Mouse (Mus musculus): ENCODE data around the gene Acsbg1. TPM values are rescaled to one million over a fixed set of nuclear protein-coding genes. Genes with fewer than 3 reads are reported as not detected.

Acsbg1 gene
- polyA plus RNA-seq, 1 experiment from 2014 or later: 0.25 TPM

DNA sequence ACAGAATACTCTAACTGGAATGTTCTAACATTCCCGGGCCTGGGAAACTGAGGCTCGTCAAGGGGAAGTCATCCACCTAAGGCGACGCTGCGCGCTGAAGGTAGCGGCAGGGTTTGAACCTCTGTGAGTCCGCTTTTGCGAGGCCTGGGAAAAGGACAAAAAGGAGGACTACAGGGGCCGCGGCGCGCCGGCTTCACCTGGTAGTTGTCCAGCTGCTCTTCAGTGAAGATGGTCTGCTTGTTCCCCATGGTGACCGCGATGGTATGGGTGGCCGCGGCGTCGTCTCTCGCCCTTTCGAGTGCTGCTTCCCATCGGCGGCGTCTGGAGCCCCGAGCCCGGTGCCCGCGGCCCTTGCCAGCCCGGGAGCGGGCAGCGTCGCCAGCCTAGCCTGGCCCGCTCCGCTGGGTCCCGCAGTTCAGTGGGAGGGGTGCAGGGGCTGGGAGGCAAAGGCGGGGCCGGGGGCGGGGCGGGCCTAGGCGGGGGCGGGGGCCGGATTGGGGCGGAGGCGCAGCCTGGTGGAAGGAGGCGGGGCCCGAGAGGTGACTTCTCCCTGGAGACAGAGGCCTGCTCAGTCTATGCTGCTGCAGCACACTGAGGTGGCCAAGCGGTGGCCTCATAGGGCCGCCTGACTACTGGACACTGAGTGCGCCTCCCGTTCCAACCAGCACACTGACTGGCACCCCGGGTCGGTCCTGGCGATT, 101.7 kb downstream of the Acsbg1 start, which contains the start of gene Cib2:
Gene Cib2, minus strand, starts transcription at position 448 of the 701 bp plus-strand sequence.
- Histone ChIP-seq H3K9me3 (no peaks in the 10 kb centered on the region), H3K27ac (no peak within 1 kb of the TSS), H3K9ac (peak within 1 kb of the TSS; percentile 72), H3K4me3 (peak within 1 kb of the TSS; percentile 62), H3K36me3 (no peaks in the 10 kb centered on the region), H3K27me3 (no peaks in the 10 kb centered on the region), H3K4me2 (replicated peaks) (peak within 1 kb of the TSS; percentile 85), H3K4me1 (peaks cover 12% of the 10 kb centered on the region; the same call in 1 of the 2 replicates)
- WGBS: 1% methylated on average over 44 of the region's 54 CpGs
- peak; percentile 94 for ATAC-seq (ENCODE audit: low FRiP score, low read depth)

DNA sequence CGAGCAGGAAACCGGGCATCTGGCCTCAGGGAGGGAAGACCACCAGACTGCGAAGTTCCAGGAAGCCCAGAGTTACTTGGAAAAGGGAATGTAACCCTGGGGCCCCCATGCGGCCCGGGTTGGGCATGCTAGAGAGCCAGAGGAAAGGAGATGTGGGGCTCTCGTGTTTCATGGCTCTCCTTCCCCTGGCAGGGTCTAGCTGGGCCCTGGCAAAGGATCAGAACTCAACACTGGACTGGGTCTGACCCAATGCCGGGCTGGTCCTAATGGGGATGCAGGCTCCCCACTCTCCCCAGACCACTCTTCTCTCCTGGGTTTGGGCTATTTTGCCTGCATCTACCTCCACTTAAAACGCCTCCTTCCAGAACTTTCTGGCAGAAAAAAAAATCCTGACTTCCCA, 102.9 kb downstream of the Acsbg1 start:
- Histone ChIP-seq H3K4me1 (peaks cover 12% of the 10 kb centered on the region; the same call in 1 of the 2 replicates), H3K4me2 (replicated peaks) (peak overlapping the region; percentile 85), H3K36me3 (no peaks in the 10 kb centered on the region), H3K9ac (no peak overlapping the region), H3K27me3 (no peaks in the 10 kb centered on the region), H3K9me3 (no peaks in the 10 kb centered on the region), H3K27ac (no peak overlapping the region), H3K4me3 (no peak overlapping the region)
- ATAC-seq (ENCODE audit: low FRiP score, low read depth): no peak
- 78% methylated on average over 8 of the region's 8 CpGs for WGBS

DNA sequence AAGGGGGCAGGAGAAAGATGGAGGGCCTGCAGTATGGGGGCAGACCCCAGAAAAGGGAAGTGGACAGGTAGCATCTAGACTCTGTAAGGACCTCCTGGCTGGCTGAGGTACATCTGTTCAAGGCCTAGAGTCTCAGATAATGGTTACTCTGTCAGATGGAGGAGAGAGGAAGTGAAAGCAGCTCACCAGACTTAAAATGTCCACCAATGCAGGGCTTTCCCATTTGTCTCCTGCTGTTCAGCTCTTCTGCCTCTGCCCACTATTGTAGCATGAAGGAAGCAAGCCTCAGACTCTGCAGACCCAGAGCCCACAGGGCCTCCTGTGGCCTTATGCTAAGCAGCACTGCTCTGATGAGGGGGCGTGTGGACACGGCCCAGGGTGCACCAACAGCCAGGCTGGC, 106.6 kb downstream of the Acsbg1 start:
- Histone ChIP-seq H3K27me3 (no peaks in the 10 kb centered on the region), H3K4me1 (peaks cover 12% of the 10 kb centered on the region; the same call in 1 of the 2 replicates), H3K4me2 (replicated peaks) (no peak overlapping the region), H3K4me3 (no peak overlapping the region), H3K9ac (no peak overlapping the region), H3K9me3 (no peaks in the 10 kb centered on the region), H3K27ac (no peak overlapping the region), H3K36me3 (no peaks in the 10 kb centered on the region; the same call in 1 of the 2 replicates)
- 81% methylated on average over 2 of the region's 2 CpGs for WGBS
- no peak for ATAC-seq (ENCODE audit: low FRiP score, low read depth)

Small RNAs within 50 kb of the gene (microRNA-seq; reads per million reads assigned to microRNA genes)
- gene Mir5710: not detected

Other genes with a start within 250 kb of the Acsbg1 start
- gene Dmxl2, start 160.2 kb downstream of the Acsbg1 start, polyA plus RNA-seq (2015; fragmentation: Nextera tagmentation; extraction: Ambion mirVana): 5.2 and 5.4 TPM in 2 replicates
- not detected in 2 replicates for gene Sh2d7, start 122.9 kb downstream of the Acsbg1 start, polyA plus RNA-seq (2015; fragmentation: Nextera tagmentation; extraction: Ambion mirVana)
- gene Cib2, start 101.7 kb downstream of the Acsbg1 start, polyA plus RNA-seq (2015; fragmentation: Nextera tagmentation; extraction: Ambion mirVana): 26.1 and 27.3 TPM in 2 replicates
- 90.9 and 97.1 TPM in 2 replicates for gene Idh3a, start 75.5 kb downstream of the Acsbg1 start, polyA plus RNA-seq (2015; fragmentation: Nextera tagmentation; extraction: Ambion mirVana)
- 8.9 and 11.5 TPM in 2 replicates for gene Dnaja4, start 37.0 kb upstream of the Acsbg1 start, polyA plus RNA-seq (2015; fragmentation: Nextera tagmentation; extraction: Ambion mirVana)
- 156 and 174 TPM in 2 replicates for gene Wdr61, start 72.6 kb upstream of the Acsbg1 start, polyA plus RNA-seq (2015; fragmentation: Nextera tagmentation; extraction: Ambion mirVana)
- 572 and 589 TPM in 2 replicates for gene Crabp1, start 102.9 kb upstream of the Acsbg1 start, polyA plus RNA-seq (2015; fragmentation: Nextera tagmentation; extraction: Ambion mirVana)
- 34.7 and 38.7 TPM in 2 replicates for gene Ireb2, start 201.9 kb upstream of the Acsbg1 start, polyA plus RNA-seq (2015; fragmentation: Nextera tagmentation; extraction: Ambion mirVana)

Measured in limb, embryonic 13.5 days (tissue).